Comparison of ENCODE assay signal across 9 mouse cellular contexts in genomic region chr5:28462741-28463590, GRCm38 (mm10). TPM values are rescaled to one million over a fixed set of nuclear protein-coding genes. Genes with fewer than 3 reads are reported as not detected.
DNase-seq lines count a peak whose midpoint lies in the region; ATAC-seq and TF ChIP-seq lines count a peak whose summit lies in the region.
"Had no signal": no experiment of that assay in that cellular context is flagged by ENCODE, and none has a peak within 500 bp of the region (broad histone marks: within the 10 kb centered on the region; RNA-seq: fewer than 3 reads in every experiment).

No protein-coding gene starts in this region.

- no peak for ATAC-seq in heart, embryonic 14.5 days (ENCODE audit: insufficient number of reproducible peaks, insufficient read depth, low FRiP score, low read depth)
- ATAC-seq in neural tube, embryonic 15.5 days (ENCODE audit: low FRiP score), result no peak

- DNase-seq in heart, adult 8-10 months (ENCODE audit: low spot score), result no peak
- DNase-seq in hindbrain, embryonic 10.5 days (ENCODE audit: low spot score), result peak; percentile 57
- peak; percentile 30 to 60 for DNase-seq in kidney, postnatal 4 days
- no peak for DNase-seq in cerebellum, postnatal 36 days
- DNase-seq in cerebellum, adult 2 months, result no peak
- DNase-seq in left cerebral cortex, postnatal 36 days (ENCODE audit: low spot score in 2 of 2), result no peak

- H3K4me2 ChIP-seq in heart, embryonic 14.5 days (ENCODE audit: low read length), result peak overlapping the region; percentile 16; the same call in 1 of the 2 replicates
- H3K4me2 ChIP-seq in neural tube, embryonic 15.5 days, result peak overlapping the region; percentile 97

- TF ChIP-seq CTCF in cerebellum, adult 2 months (IDR thresholded peaks at IDR 0.05; ENCODE audit: borderline replicate concordance, insufficient read depth, low read depth, low read length), result no peak

- WGBS in heart, embryonic 14.5 days, result 3% methylated on average over 33 of the region's 33 CpGs
- 1% methylated on average over 33 of the region's 33 CpGs for WGBS in hindbrain, embryonic 10.5 days
- 2% methylated on average over 33 of the region's 33 CpGs for WGBS in neural tube, embryonic 15.5 days
- WGBS in cerebellum, adult 2 months, result 4% methylated on average over 33 of the region's 33 CpGs

- no peaks in the 10 kb centered on the region for H3K9me3 ChIP-seq in heart, embryonic 14.5 days (ENCODE audit: control insufficient read depth, low read length)
- H3K9me3 ChIP-seq in hindbrain, embryonic 10.5 days, result no peaks in the 10 kb centered on the region
- no peaks in the 10 kb centered on the region for H3K9me3 ChIP-seq in neural tube, embryonic 15.5 days (replicated peaks)

- intact Hi-C loops in left cerebral cortex, postnatal 36 days (cut with DNase I), result no loop called here

- H3K4me1 ChIP-seq in heart, embryonic 14.5 days (ENCODE audit: control insufficient read depth in 2 of 2, insufficient read depth in 2 of 2, low read length in 2 of 2), result peaks cover 6 to 35% of the 10 kb centered on the region in 2 experiments; a peak in 3 of 4 replicates
- peaks cover 86% of the 10 kb centered on the region for H3K4me1 ChIP-seq in hindbrain, embryonic 10.5 days (replicated peaks)
- peaks cover 72% of the 10 kb centered on the region for H3K4me1 ChIP-seq in neural tube, embryonic 15.5 days
- H3K4me1 ChIP-seq in cerebellum, adult 2 months (ENCODE audit: control insufficient read depth, insufficient read depth, low read length), result no peaks in the 10 kb centered on the region

- no peak overlapping the region for H3K9ac ChIP-seq in heart, embryonic 14.5 days (ENCODE audit: low read length)
- H3K9ac ChIP-seq in neural tube, embryonic 15.5 days (replicated peaks), result 0 out of 2 replicates have a peak overlapping the region, but pooled peaks have one; percentile 4

- peaks cover 100% of the 10 kb centered on the region for H3K27me3 ChIP-seq in heart, embryonic 14.5 days (ENCODE audit: control insufficient read depth, insufficient read depth, low read length)
- H3K27me3 ChIP-seq in hindbrain, embryonic 10.5 days (ENCODE audit: insufficient read depth, poor library complexity, severe bottlenecking), result peaks cover 100% of the 10 kb centered on the region
- peaks cover 98% of the 10 kb centered on the region for H3K27me3 ChIP-seq in neural tube, embryonic 15.5 days (replicated peaks)
- H3K27me3 ChIP-seq in cerebellum, adult 2 months (ENCODE audit: control insufficient read depth, insufficient read depth, low read length), result peaks cover 6% of the 10 kb centered on the region; the same call in 1 of the 2 replicates

- H3K36me3 ChIP-seq in heart, embryonic 14.5 days (ENCODE audit: control insufficient read depth, insufficient read depth, low read length), result no peaks in the 10 kb centered on the region
- H3K36me3 ChIP-seq in hindbrain, embryonic 10.5 days, result no peaks in the 10 kb centered on the region
- H3K36me3 ChIP-seq in neural tube, embryonic 15.5 days, result no peaks in the 10 kb centered on the region
- H3K36me3 ChIP-seq: G1E had no signal

- no peak for TF ChIP-seq POLR2A in cerebellum, adult 2 months (IDR thresholded peaks at IDR 0.05; ENCODE audit: borderline replicate concordance, insufficient read depth, low read length)

- H3K27ac ChIP-seq in heart, embryonic 14.5 days (replicated peaks in 1 of 2; ENCODE audit: control insufficient read depth in 1 of 2, insufficient read depth in 1 of 2, low read depth in 2 of 2, low read length in 2 of 2), result no peak overlapping the region
- no peak overlapping the region; the same call in 1 of the 2 replicates for H3K27ac ChIP-seq in hindbrain, embryonic 10.5 days
- no peak overlapping the region for H3K27ac ChIP-seq in neural tube, embryonic 15.5 days (replicated peaks)
- H3K27ac ChIP-seq in cerebellum, adult 2 months (ENCODE audit: insufficient read depth, low read length), result no peak overlapping the region

- H3K4me3 ChIP-seq in heart, embryonic 14.5 days (ENCODE audit: control insufficient read depth in 1 of 2, insufficient read depth in 1 of 2, low read depth in 1 of 2, low read length in 2 of 2), result no peak overlapping the region
- H3K4me3 ChIP-seq in hindbrain, embryonic 10.5 days, result peak overlapping the region; percentile 64
- peak overlapping the region; percentile 53 for H3K4me3 ChIP-seq in neural tube, embryonic 15.5 days (replicated peaks)
- no peak overlapping the region for H3K4me3 ChIP-seq in cerebellum, adult 2 months (replicated peaks; ENCODE audit: insufficient read depth, low read depth, low read length)

RNA-seq across cellular contexts. Expression of gene Shh, which starts 4.1 kb away (rescaled TPM):
- polyA plus RNA-seq in heart, embryonic 14.5 days (2014; fragmentation: Nextera tagmentation; extraction: Ambion mirVana), result not detected in 2 replicates
- total RNA-seq in heart, adult 8-10 months (2022), result not detected
- polyA plus RNA-seq in hindbrain, embryonic 10.5 days (2016; fragmentation: Nextera tagmentation; extraction: Ambion mirVana), result 2.8 TPM in 2 replicates
- polyA plus RNA-seq in neural tube, embryonic 15.5 days (2015; fragmentation: Nextera tagmentation; extraction: Ambion mirVana), result 1.5 and 2.7 TPM in 2 replicates
- polyA plus RNA-seq in cerebellum, adult 2 months (2012; rRNA removed), result 5.1 TPM in 2 replicates
- total RNA-seq in left cerebral cortex, postnatal 36 days (2021), result 1 to 10 TPM; 2.7 to 3.5 TPM
- total RNA-seq: G1E had no signal
- polyA plus RNA-seq: G1E had no signal

Comparison
In these comparisons a context has a peak if more than half of its experiments do, and no peak if none do; other contexts are left out.
1. H3K4me3 ChIP-seq: peak in hindbrain, embryonic 10.5 days (single experiment) and neural tube, embryonic 15.5 days (single experiment); none in heart, embryonic 14.5 days (0 of 2) and cerebellum, adult 2 months (single experiment).
2. DNase-seq: peak in hindbrain, embryonic 10.5 days (single experiment) and kidney, postnatal 4 days (2 of 2); none in heart, adult 8-10 months (single experiment), cerebellum, postnatal 36 days (0 of 2), cerebellum, adult 2 months (0 of 2) and left cerebral cortex, postnatal 36 days (0 of 2).